Mouse (Mus musculus) bone marrow, adult 2 months (tissue): ENCODE data around the gene Gramd2. TPM values are rescaled to one million over a fixed set of nuclear protein-coding genes. Genes with fewer than 3 reads are reported as not detected.
A peak's percentile ranks its signal among the peaks of the same experiment; 100 is the strongest.
"Not testable (repeated sequence)": the region's sequence is repeated elsewhere in the genome, so short reads cannot be mapped to it uniquely, and the experiment has no call there.

Source experiments
- H3K27ac ChIP-seq: fragments of 200-500 bp; 2 replicates; pipeline ENCODE4 v1.5.1; 2012; ENCODE audit warnings: low read depth, mild to moderate bottlenecking, control low read depth, inconsistent platforms, low read length; ENCODE audit not compliant: control insufficient read depth, poor library complexity, insufficient read depth
- H3K4me1 ChIP-seq: fragments of 200-500 bp; 2 replicates; pipeline ENCODE4 v1.6.1; 2011; ENCODE audit warnings: low read length; ENCODE audit not compliant: control insufficient read depth, insufficient read depth
- H3K4me3 ChIP-seq: fragments of 200-500 bp; replicated peaks from 2 replicates; pipeline ENCODE3; 2011; ENCODE audit warnings: mild to moderate bottlenecking, low read depth, low read length, control low read depth; ENCODE audit not compliant: control insufficient read depth
- CTCF ChIP-seq: fragments of 200-500 bp; IDR thresholded peaks from 2 replicates; pipeline ENCODE4 v1.5.1; 2011; ENCODE audit warnings: low read length, control low read depth; ENCODE audit not compliant: control insufficient read depth, insufficient read depth
- POLR2A ChIP-seq: fragments of 200-500 bp; IDR thresholded peaks from 2 replicates; pipeline ENCODE4 v1.6.1; 2011; ENCODE audit warnings: low read depth, mild to moderate bottlenecking, control low read depth, low read length, borderline replicate concordance; ENCODE audit not compliant: control insufficient read depth
- WGBS: fragments of 180-500 bp; shearing (Covaris S2); methylation state at CpG from one replicate; pipeline ENCODE4 v1.1.7; 2018; 5-methylcytosine and 5-hydroxymethylcytosine counted together
- polyA plus RNA-seq: library from polyadenylated mRNA; stranded (reverse); fragments of >200 nt; gene quantifications from 2 replicates; pipeline ENCODE4 v1.2.4, GENCODE M21; 2011; ENCODE audit warnings: low replicate concordance; ENCODE audit not compliant: missing spikeins, insufficient read depth, insufficient read length

The Gramd2 gene
- polyA plus RNA-seq, 1 experiment, result 2.8 TPM

GRCm38 (mm10) chr9:59760515-59760914 lies 80.6 kb downstream of the Gramd2 start:
- Histone ChIP-seq H3K4me3 (no peak overlapping the region), H3K27ac (no peak overlapping the region), H3K4me1 (no peaks in the 10 kb centered on the region)
- WGBS, result 15% methylated on average over 3 of the region's 3 CpGs
- TF ChIP-seq POLR2A, result no peak
- 0 out of 2 replicates have a peak, but pooled peaks have one; percentile 24 for TF ChIP-seq CTCF

DNA sequence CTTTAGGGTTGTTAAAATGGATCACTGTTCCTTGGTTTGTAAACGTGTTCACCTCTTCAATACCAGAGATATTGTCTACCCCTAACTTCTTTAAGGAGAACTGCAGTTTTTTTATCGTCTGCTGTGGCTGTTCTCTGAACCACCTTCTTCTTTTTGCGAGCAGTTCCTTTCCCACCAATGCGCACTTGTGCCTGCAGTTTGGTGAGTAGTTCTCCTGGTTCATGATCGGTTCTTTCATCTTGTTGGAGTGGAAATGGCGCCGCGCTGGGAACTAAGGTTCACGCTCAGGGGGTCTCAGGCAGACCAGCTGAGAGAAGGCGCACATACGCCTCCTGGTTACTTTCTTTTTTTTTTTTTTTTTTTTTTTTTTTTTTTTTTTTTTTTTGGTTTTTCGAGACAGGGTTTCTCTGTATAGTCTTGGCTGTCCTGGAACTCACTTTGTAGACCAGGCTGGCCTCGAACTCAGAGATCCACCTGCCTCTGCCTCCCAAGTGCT lies 87.1 kb downstream of the Gramd2 start:
- 87% methylated on average over 12 of the region's 13 CpGs for WGBS
- not testable (repeated sequence) for H3K4me3 ChIP-seq, H3K4me1 ChIP-seq, H3K27ac ChIP-seq

Other genes with a start within 250 kb of the Gramd2 start
- gene Arih1, start 193.5 kb upstream of the Gramd2 start, polyA plus RNA-seq, result 16.9 and 27.9 TPM in 2 replicates
- 41.8 and 98.1 TPM in 2 replicates for gene Hexa, start 140.6 kb upstream of the Gramd2 start, polyA plus RNA-seq
- gene Tmem202, start 140.3 kb upstream of the Gramd2 start, polyA plus RNA-seq, result not detected in 2 replicates
- not detected in 2 replicates for gene Celf6, start 102.2 kb upstream of the Gramd2 start, polyA plus RNA-seq
- 18.6 and 41.4 TPM in 2 replicates for gene Parp6, start 62.9 kb upstream of the Gramd2 start, polyA plus RNA-seq
- gene Pkm, start 23.8 kb upstream of the Gramd2 start, polyA plus RNA-seq, result 121 and 351 TPM in 2 replicates
- 1.1 and 3.5 TPM in 2 replicates for gene Senp8, start 70.6 kb downstream of the Gramd2 start, polyA plus RNA-seq
- 2.8 and 7.5 TPM in 2 replicates for gene Myo9a, start 70.8 kb downstream of the Gramd2 start, polyA plus RNA-seq